ENCODE assay signal across 8 mouse cellular contexts in the genomic region with DNA sequence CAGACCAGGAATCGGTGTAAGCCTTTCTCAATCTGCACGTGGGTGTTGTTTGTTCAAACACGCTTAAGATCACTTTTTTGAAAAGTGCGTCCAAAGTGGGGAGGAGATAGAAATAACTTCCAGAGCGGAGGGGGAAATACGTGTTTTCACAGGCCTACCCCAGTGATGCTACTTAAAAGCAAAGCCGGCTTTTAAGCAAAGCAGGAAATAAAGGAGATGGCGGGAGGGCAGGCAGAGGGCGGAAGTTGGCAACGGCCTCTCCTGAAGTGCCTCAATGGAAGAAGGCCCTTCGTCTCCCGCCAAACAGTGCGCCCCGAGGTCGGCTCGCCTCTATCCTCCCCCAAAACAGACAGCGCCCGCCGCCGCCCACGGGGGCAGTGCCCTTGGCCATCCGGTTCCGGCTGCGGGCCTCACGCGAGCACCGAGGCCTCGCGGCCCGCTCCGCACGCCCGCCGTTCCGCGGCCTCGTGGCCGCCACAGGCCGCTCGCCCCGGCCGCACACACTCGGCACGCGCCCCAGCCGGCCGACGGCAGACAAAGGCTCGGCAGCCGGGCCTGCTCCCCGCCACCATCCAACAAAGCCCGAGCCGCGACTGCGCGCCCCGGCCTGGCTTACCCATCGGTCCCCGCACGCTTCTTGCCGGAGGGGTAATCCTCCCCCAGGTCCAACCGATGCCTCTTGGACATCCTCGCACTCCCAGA. TPM values are rescaled to one million over a fixed set of nuclear protein-coding genes. Genes with fewer than 3 reads are reported as not detected.
DNase-seq lines count a peak whose midpoint lies in the region; ATAC-seq lines count a peak whose summit lies in the region.

No protein-coding gene starts in this region.

- peaks cover 3% of the 10 kb centered on the region for H3K36me3 ChIP-seq in liver, embryonic 12.5 days
- H3K36me3 ChIP-seq in stomach, embryonic 16.5 days (ENCODE audit: control insufficient read depth, insufficient read depth, low read length), result no peaks in the 10 kb centered on the region

- peak overlapping the region; percentile 98 for H3K4me3 ChIP-seq in liver, embryonic 12.5 days
- H3K4me3 ChIP-seq in stomach, embryonic 16.5 days (replicated peaks; ENCODE audit: low read length), result peak overlapping the region; percentile 71

- H3K4me1 ChIP-seq in liver, embryonic 12.5 days, result peaks cover 49% of the 10 kb centered on the region
- peaks cover 15% of the 10 kb centered on the region for H3K4me1 ChIP-seq in stomach, embryonic 16.5 days (ENCODE audit: control insufficient read depth, insufficient read depth, low read length)

- H3K9me3 ChIP-seq in liver, embryonic 12.5 days (replicated peaks), result no peaks in the 10 kb centered on the region
- no peaks in the 10 kb centered on the region for H3K9me3 ChIP-seq in stomach, embryonic 16.5 days (replicated peaks; ENCODE audit: control insufficient read depth, low read length)

- WGBS in liver, embryonic 12.5 days (ENCODE audit: insufficient replicate concordance), result under 1% methylated on average over 63 of the region's 63 CpGs
- WGBS in stomach, embryonic 16.5 days, result under 1% methylated on average over 63 of the region's 63 CpGs

- peak; percentile 36 for DNase-seq in right cerebral cortex, adult 18-20 months
- DNase-seq in right cerebral cortex, postnatal 25 days, result no peak
- peak; percentile 43 for DNase-seq in gastrocnemius, adult 18-20 months (ENCODE audit: low spot score)
- peak; percentile 89 for DNase-seq in induced T-regulatory cell, adult 2 months (ENCODE audit: low read depth)

- peak overlapping the region; percentile 87 for H3K27ac ChIP-seq in liver, embryonic 12.5 days
- peak overlapping the region; percentile 96 for H3K27ac ChIP-seq in stomach, embryonic 16.5 days (ENCODE audit: low read length)

- peak overlapping the region; percentile 79 for H3K4me2 ChIP-seq in liver, embryonic 12.5 days
- H3K4me2 ChIP-seq in stomach, embryonic 16.5 days (ENCODE audit: low read depth, low read length), result peak overlapping the region; percentile 94

- peak overlapping the region; percentile 98 for H3K9ac ChIP-seq in liver, embryonic 12.5 days
- H3K9ac ChIP-seq in stomach, embryonic 16.5 days (ENCODE audit: low read length), result peak overlapping the region; percentile 95

- no peaks in the 10 kb centered on the region for H3K27me3 ChIP-seq in liver, embryonic 12.5 days (replicated peaks)
- H3K27me3 ChIP-seq in stomach, embryonic 16.5 days (ENCODE audit: control insufficient read depth, insufficient read depth, low read length), result no peaks in the 10 kb centered on the region

- ATAC-seq in common myeloid progenitor, adult 5-6 weeks (replicated peaks; ENCODE audit: low read depth, poor library complexity, severe bottlenecking), result peak; percentile 42
- peak; percentile 70 for ATAC-seq in liver, embryonic 12.5 days
- ATAC-seq in monocyte, adult 5-6 weeks (replicated peaks; ENCODE audit: insufficient number of reproducible peaks, low FRiP score, low TSS enrichment, poor library complexity, severe bottlenecking), result peak; percentile 61
- peak; percentile 62 for ATAC-seq in stomach, embryonic 16.5 days (ENCODE audit: insufficient read depth, low FRiP score)

RNA-seq across cellular contexts. Expression of a gene that starts 0.5 kb away (rescaled TPM):
- total RNA-seq in common myeloid progenitor, adult 5-6 weeks (2017), result 369 and 381 TPM in 2 replicates
- 10 to 100 TPM; 36.8 to 39.5 TPM for total RNA-seq in gastrocnemius, adult 18-20 months (2021)
- polyA plus RNA-seq in liver, embryonic 12.5 days (2016; fragmentation: Nextera tagmentation; extraction: Ambion mirVana), result 114 and 118 TPM in 2 replicates
- total RNA-seq in monocyte, adult 5-6 weeks (2017), result 357 to 407 TPM (median 362 TPM) in 3 replicates
- polyA plus RNA-seq in stomach, embryonic 16.5 days (2015; fragmentation: Nextera tagmentation; extraction: Ambion mirVana), result 141 and 142 TPM in 2 replicates
